Mouse (Mus musculus): ENCODE results near the gene Nup107. TPM values are rescaled to one million over a fixed set of nuclear protein-coding genes. Genes with fewer than 3 reads are reported as not detected.

Gene Nup107
- total RNA-seq, 2 experiments from 2014 or later = 15.5 to 19.4 TPM

DNA sequence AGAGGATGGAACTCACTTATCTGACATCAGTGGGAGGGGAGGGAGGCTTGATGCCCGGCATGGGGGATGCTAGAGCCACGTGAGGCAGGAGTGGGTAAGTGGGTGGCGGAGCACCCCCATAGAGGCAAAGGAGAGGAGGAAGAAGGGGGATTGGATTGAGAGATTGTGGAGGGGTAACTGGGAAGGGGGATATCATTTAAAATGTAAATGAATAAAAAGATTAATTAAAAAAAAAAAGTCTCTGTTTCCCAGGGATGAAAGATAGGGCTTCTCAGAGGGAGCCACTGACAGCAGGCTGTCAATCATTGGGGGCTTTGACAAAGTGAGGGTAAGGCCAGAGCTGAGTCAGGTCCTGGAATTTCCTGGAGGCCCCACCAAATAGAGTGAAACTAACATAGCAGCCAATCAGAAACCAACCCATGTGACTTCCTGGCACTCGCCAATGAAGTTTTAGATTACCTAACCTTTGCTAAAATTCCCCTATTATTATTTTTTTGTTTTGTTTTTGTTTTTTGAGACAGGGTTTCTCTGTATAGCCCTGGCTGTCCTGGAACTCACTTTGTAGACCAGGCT lies 77.5 kb downstream of the Nup107 start:
- Histone ChIP-seq H3K27ac (no peak overlapping the region), H3K4me3 (no peak overlapping the region)
- no peak for DNase-seq (ENCODE audit: low spot score in 2 of 2)
- no peak for TF ChIP-seq CTCF (conservative IDR thresholded peaks at IDR 0.05)

GRCm38 (mm10) chr10:117714048-117714545 lies 78.4 kb downstream of the Nup107 start:
- Histone ChIP-seq H3K4me3 (no peak overlapping the region), H3K27ac (no peak overlapping the region)
- DNase-seq (ENCODE audit: low spot score in 2 of 2) = no peak
- TF ChIP-seq CTCF (conservative IDR thresholded peaks at IDR 0.05) = no peak

- H3K4me3 ChIP-seq = no peak overlapping the region
- TF ChIP-seq CTCF (conservative IDR thresholded peaks at IDR 0.05) = no peak
- H3K27ac ChIP-seq = no peak overlapping the region
- DNase-seq (ENCODE audit: low spot score in 2 of 2) = no peak
Observed at GRCm38 (mm10) chr10:117713466-117713865, 79.0 kb downstream of the Nup107 start.

DNA sequence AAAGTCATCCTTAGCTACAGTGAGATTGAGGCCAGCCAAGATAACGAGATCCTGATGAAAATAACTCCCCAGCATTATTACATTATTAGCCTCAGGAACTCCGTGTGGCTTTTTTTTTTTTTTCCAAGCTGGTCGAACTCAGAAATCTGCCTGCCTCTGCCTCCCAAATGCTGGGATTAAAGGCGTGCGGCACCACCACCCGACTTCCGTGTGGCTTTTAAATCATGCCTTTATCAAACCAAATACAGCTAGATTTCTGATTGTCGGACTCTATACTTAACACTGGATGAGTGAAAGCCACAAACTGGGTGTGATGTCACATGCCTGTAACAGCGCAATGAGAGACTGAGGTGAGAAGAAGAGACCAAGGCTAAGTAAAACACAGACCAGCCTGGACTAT lies 79.6 kb downstream of the Nup107 start:
- no peak for DNase-seq (ENCODE audit: low spot score in 2 of 2)
- H3K27ac ChIP-seq = no peak overlapping the region
- no peak for TF ChIP-seq CTCF (conservative IDR thresholded peaks at IDR 0.05)
- H3K4me3 ChIP-seq = no peak overlapping the region

DNA sequence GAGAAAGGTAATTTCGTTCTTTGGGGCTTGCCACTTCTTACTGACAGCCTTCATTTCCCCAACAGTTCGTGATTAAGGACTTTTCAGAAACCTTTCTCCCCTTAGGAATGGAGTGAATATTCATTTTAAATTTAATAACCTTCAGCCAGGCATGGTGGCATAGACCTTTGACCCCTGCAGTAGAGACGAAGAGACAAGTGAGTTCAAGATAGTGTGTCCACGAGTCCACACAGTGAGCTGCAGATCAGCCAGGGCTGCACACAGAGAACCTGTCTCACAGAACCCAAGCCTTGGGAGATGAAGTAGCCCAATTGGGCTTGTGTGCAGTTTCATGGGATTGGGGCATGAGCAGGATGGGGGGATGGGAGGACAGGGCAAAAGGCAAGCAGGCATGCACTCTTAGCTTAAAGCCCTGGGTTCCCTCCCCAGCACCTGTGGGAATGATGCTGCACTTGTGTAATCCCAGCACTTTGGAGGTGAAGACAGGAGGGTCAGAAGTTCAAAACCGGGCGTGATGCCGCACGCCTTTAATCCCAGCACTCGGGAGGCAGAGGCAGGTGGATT lies 80.2 kb downstream of the Nup107 start:
- no peak for TF ChIP-seq CTCF (conservative IDR thresholded peaks at IDR 0.05)
- DNase-seq (ENCODE audit: low spot score in 2 of 2) = no peak
- H3K4me3 ChIP-seq = no peak overlapping the region
- H3K27ac ChIP-seq = no peak overlapping the region

- Histone ChIP-seq H3K27ac (peak overlapping the region; percentile 100), H3K4me3 (peak overlapping the region; percentile 98)
- no peak for DNase-seq (ENCODE audit: low spot score in 2 of 2)
- TF ChIP-seq CTCF (conservative IDR thresholded peaks at IDR 0.05) = no peak
Observed at GRCm38 (mm10) chr10:117711408-117711807, 81.1 kb downstream of the Nup107 start.

GRCm38 (mm10) chr10:117710604-117711141 lies 81.8 kb downstream of the Nup107 start, which contains the start of gene Mdm2:
TSS of gene Mdm2 (minus strand) at chr10:117710758.
- Histone ChIP-seq H3K27ac (peak within 1 kb of the TSS; percentile 100), H3K4me3 (peak within 1 kb of the TSS; percentile 98)
- TF ChIP-seq CTCF (conservative IDR thresholded peaks at IDR 0.05) = peak; percentile 88
- DNase-seq (ENCODE audit: low spot score in 2 of 2) = peak; percentile 92 to 99

GRCm38 (mm10) chr10:117709930-117710603 lies 82.4 kb downstream of the Nup107 start:
- Histone ChIP-seq H3K27ac (peak overlapping the region; percentile 100), H3K4me3 (peak overlapping the region; percentile 98)
- DNase-seq (ENCODE audit: low spot score in 2 of 2) = peak; percentile 44 to 68
- TF ChIP-seq CTCF (conservative IDR thresholded peaks at IDR 0.05) = no peak

DNA sequence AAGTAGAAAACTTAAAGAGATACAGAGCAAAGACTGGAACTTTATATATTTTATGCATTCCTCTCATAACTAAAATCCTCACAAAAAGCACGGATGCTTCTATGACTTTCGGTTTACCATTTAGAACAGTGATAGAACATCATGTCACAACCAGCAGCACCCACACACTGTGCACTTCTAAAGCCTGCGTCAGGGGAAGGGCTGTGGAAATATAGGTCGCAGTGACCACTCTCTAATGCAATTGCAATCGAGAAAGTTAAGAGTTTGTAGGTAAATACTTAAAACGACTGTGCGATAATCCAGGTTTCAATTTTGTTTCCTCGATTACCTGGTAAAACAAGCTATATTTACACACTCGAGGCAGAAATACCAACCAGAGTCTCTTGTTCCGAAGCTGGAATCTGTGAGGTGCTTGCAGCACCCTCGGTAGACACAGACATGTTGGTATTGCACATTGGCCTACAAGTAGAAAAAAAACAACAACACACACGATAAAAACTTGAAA lies 83.1 kb downstream of the Nup107 start:
- no peak for DNase-seq (ENCODE audit: low spot score in 2 of 2)
- H3K27ac ChIP-seq = peak overlapping the region; percentile 100
- H3K4me3 ChIP-seq = peak overlapping the region; percentile 98
- no peak for TF ChIP-seq CTCF (conservative IDR thresholded peaks at IDR 0.05)

- H3K4me3 ChIP-seq = peak overlapping the region; percentile 98
- DNase-seq (ENCODE audit: low spot score in 2 of 2) = no peak
- TF ChIP-seq CTCF (conservative IDR thresholded peaks at IDR 0.05) = no peak
- H3K27ac ChIP-seq = peak overlapping the region; percentile 100
Observed at GRCm38 (mm10) chr10:117708856-117709255, 83.6 kb downstream of the Nup107 start.

- Histone ChIP-seq H3K27ac (no peak overlapping the region), H3K4me3 (peak overlapping the region; percentile 98)
- no peak for DNase-seq (ENCODE audit: low spot score in 2 of 2)
- no peak for TF ChIP-seq CTCF (conservative IDR thresholded peaks at IDR 0.05)
Observed at GRCm38 (mm10) chr10:117708376-117708775, 84.1 kb downstream of the Nup107 start.

- peak overlapping the region; percentile 56 for H3K27ac ChIP-seq
- no peak for DNase-seq (ENCODE audit: low spot score in 2 of 2)
- no peak for TF ChIP-seq CTCF (conservative IDR thresholded peaks at IDR 0.05)
- H3K4me3 ChIP-seq = no peak overlapping the region
Observed at GRCm38 (mm10) chr10:117707114-117707838, 85.2 kb downstream of the Nup107 start.

Data from layer of hippocampus, adult 2 months (tissue).